Mouse (Mus musculus) testis, adult 2 months (tissue): ENCODE data around the gene Kcnj8. TPM values are rescaled to one million over a fixed set of nuclear protein-coding genes. Genes with fewer than 3 reads are reported as not detected.
"Not testable (repeated sequence)": the region's sequence is repeated elsewhere in the genome, so short reads cannot be mapped to it uniquely, and the experiment has no call there.

Source experiments
- H3K27ac ChIP-seq: fragments of 200-500 bp; 2 replicates; pipeline ENCODE4 v1.5.1; 2012; ENCODE audit warnings: low read depth, low read length; ENCODE audit not compliant: control insufficient read depth, insufficient read depth
- H3K27me3 ChIP-seq: fragments of 200-500 bp; 2 replicates; pipeline ENCODE4 v1.6.1; 2012; ENCODE audit warnings: mild to moderate bottlenecking, low read length, moderate library complexity; ENCODE audit not compliant: control insufficient read depth, insufficient read depth
- H3K36me3 ChIP-seq: fragments of 200-500 bp; 2 replicates; pipeline ENCODE4 v1.6.1; 2012; ENCODE audit warnings: mild to moderate bottlenecking, low read length; ENCODE audit not compliant: control insufficient read depth, insufficient read depth
- H3K4me1 ChIP-seq: fragments of 200-500 bp; 2 replicates; pipeline ENCODE4 v1.6.1; 2012; ENCODE audit warnings: low read length; ENCODE audit not compliant: control insufficient read depth, insufficient read depth
- H3K4me3 ChIP-seq: fragments of 200-500 bp; 2 replicates; pipeline ENCODE4 v1.5.1; 2012; ENCODE audit warnings: low read depth, mild to moderate bottlenecking, low read length, moderate library complexity, mixed read lengths; ENCODE audit not compliant: control insufficient read depth
- CTCF ChIP-seq: fragments of 200-500 bp; IDR thresholded peaks from 2 replicates; pipeline ENCODE4 v1.5.1; 2012; ENCODE audit warnings: low read depth, mild to moderate bottlenecking, inconsistent platforms, low read length, moderate library complexity; ENCODE audit not compliant: control insufficient read depth, insufficient read depth, insufficient replicate concordance
- POLR2A ChIP-seq: fragments of 200-500 bp; IDR thresholded peaks from 2 replicates; pipeline ENCODE4 v1.6.1; 2012; ENCODE audit warnings: low read depth, mild to moderate bottlenecking, inconsistent platforms, low read length, moderate library complexity; ENCODE audit not compliant: control insufficient read depth
- polyA plus RNA-seq: library from polyadenylated mRNA; depleted of rRNA; stranded (reverse); fragments of >200 nt; gene quantifications from 2 replicates; pipeline ENCODE4 v1.2.3, GENCODE M21; 2012; rRNA removed

Kcnj8 gene
- polyA plus RNA-seq, 1 experiment: 0.52 TPM

GRCm38 (mm10) chr6:142519110-142519509, 52.3 kb downstream of the Kcnj8 start:
- Histone ChIP-seq H3K4me1 (no peaks in the 10 kb centered on the region; the same call in 1 of the 2 replicates), H3K27ac (no peak overlapping the region), H3K27me3 (no peaks in the 10 kb centered on the region), H3K36me3 (no peaks in the 10 kb centered on the region), H3K4me3 (no peak overlapping the region)
- TF ChIP-seq CTCF (no peak), POLR2A (no peak)

GRCm38 (mm10) chr6:142515379-142515778, 56.0 kb downstream of the Kcnj8 start:
- not testable (repeated sequence) for H3K27me3 ChIP-seq, H3K36me3 ChIP-seq, H3K4me1 ChIP-seq, H3K4me3 ChIP-seq, H3K27ac ChIP-seq

- no peak for TF ChIP-seq CTCF
- no peak for TF ChIP-seq POLR2A
- no peak overlapping the region for H3K4me3 ChIP-seq
- no peaks in the 10 kb centered on the region for H3K27me3 ChIP-seq
- no peak overlapping the region for H3K27ac ChIP-seq
- H3K36me3 ChIP-seq: no peaks in the 10 kb centered on the region
- H3K4me1 ChIP-seq: no peaks in the 10 kb centered on the region; the same call in 1 of the 2 replicates
Measured at GRCm38 (mm10) chr6:142514912-142515311, 56.5 kb downstream of the Kcnj8 start.

Other genes starting within 250 kb of the Kcnj8 start
- gene Slco1a5, start 248.6 kb downstream of the Kcnj8 start, polyA plus RNA-seq: 0.41 and 0.52 TPM in 2 replicates
- gene Pyroxd1, start 226.0 kb downstream of the Kcnj8 start, polyA plus RNA-seq: 5.8 and 6.3 TPM in 2 replicates
- gene Recql, start 184.5 kb downstream of the Kcnj8 start, polyA plus RNA-seq: 29.7 and 36.9 TPM in 2 replicates
- gene Golt1b, start 184.4 kb downstream of the Kcnj8 start, polyA plus RNA-seq: 4.9 and 5.4 TPM in 2 replicates
- 0.36 and 0.83 TPM in 2 replicates for gene Spx, start 158.2 kb downstream of the Kcnj8 start, polyA plus RNA-seq
- 0.06 and 0.14 TPM in 2 replicates for gene Gys2, start 98.5 kb downstream of the Kcnj8 start, polyA plus RNA-seq
- gene Ldhb, start 63.7 kb downstream of the Kcnj8 start, polyA plus RNA-seq: 146 and 157 TPM in 2 replicates
- 0.78 and 0.84 TPM in 2 replicates for gene Abcc9, start 130.7 kb upstream of the Kcnj8 start, polyA plus RNA-seq
- gene Cmas, start 185.1 kb upstream of the Kcnj8 start, polyA plus RNA-seq: 12.8 and 14.8 TPM in 2 replicates
- gene Sult6b2, start 232.9 kb upstream of the Kcnj8 start, polyA plus RNA-seq: 0.09 TPM in 1 of 2 replicates, not detected in the other